Mouse (Mus musculus): Measurements from ENCODE around the gene A1bg. TPM values are rescaled to one million over a fixed set of nuclear protein-coding genes. Genes with fewer than 3 reads are reported as not detected.

Gene A1bg
- polyA plus RNA-seq, 1 experiment = not detected

DNA sequence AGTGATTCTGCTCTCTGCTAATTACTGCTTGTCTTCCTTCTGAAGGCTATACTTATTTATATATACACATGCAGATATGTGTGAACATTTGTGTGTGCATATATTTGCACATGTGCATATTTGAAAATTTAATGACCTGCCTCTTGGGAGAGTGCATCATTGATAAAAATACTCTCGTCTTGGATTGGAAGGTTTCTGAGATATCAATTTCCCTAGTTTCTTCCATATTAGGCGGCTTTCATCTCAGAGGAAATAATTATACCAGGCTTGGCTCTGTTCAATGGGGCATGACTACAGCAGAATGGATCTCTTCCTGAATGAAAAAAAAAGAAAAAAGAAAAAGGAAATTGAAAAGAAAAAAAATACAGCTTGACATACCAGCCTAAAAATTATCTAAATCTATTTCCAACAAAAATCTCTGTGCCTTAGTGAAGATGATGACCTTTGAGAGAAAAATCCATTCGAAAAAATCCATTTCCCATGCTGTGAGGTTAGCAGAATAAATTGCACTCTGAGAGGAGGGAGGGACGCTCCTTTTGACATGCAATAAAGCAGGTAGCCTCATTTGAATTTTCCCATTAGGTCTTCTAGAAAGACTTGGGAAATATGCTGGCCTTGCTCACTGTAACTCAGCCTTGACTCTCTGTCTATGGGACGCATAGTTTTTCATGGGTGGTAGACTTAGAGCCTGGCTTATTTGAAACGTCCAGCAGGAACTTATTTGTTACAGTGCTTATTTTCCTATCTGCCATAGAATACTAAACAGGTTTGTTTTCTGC is 24.4 kb downstream of the A1bg start:
- Histone ChIP-seq H3K9me3 (replicated peaks; ENCODE audit: control insufficient read depth, insufficient read depth, low read length, poor library complexity, severe bottlenecking) (no peaks in the 10 kb centered on the region), H3K27me3 (ENCODE audit: control insufficient read depth, insufficient read depth, low read length, poor library complexity, severe bottlenecking) (no peaks in the 10 kb centered on the region; the same call in 1 of the 2 replicates), H3K4me3 (ENCODE audit: low read depth, low read length) (no peak overlapping the region), H3K4me1 (ENCODE audit: control insufficient read depth, insufficient read depth, low read length) (no peaks in the 10 kb centered on the region), H3K9ac (ENCODE audit: low read depth, poor library complexity, severe bottlenecking) (no peak overlapping the region), H3K27ac (ENCODE audit: insufficient read depth, low read length) (no peak overlapping the region), H3K36me3 (ENCODE audit: control insufficient read depth, insufficient read depth, low read length, poor library complexity, severe bottlenecking) (no peaks in the 10 kb centered on the region)
- no peak for TF ChIP-seq POLR2A (IDR thresholded peaks at IDR 0.05; ENCODE audit: insufficient read depth, low read length)

GRCm38 (mm10) chr15:60896040-60896439 is 26.8 kb downstream of the A1bg start:
- Histone ChIP-seq H3K27ac (ENCODE audit: insufficient read depth, low read length) (no peak overlapping the region), H3K9me3 (replicated peaks; ENCODE audit: control insufficient read depth, insufficient read depth, low read length, poor library complexity, severe bottlenecking) (no peaks in the 10 kb centered on the region), H3K9ac (ENCODE audit: low read depth, poor library complexity, severe bottlenecking) (no peak overlapping the region), H3K4me3 (ENCODE audit: low read depth, low read length) (no peak overlapping the region), H3K36me3 (ENCODE audit: control insufficient read depth, insufficient read depth, low read length, poor library complexity, severe bottlenecking) (no peaks in the 10 kb centered on the region), H3K27me3 (ENCODE audit: control insufficient read depth, insufficient read depth, low read length, poor library complexity, severe bottlenecking) (no peaks in the 10 kb centered on the region; the same call in 1 of the 2 replicates), H3K4me1 (ENCODE audit: control insufficient read depth, insufficient read depth, low read length) (no peaks in the 10 kb centered on the region)
- TF ChIP-seq CTCF (IDR thresholded peaks at IDR 0.05; ENCODE audit: low read depth, low read length) (no peak), POLR2A (IDR thresholded peaks at IDR 0.05; ENCODE audit: insufficient read depth, low read length) (no peak), EP300 (IDR thresholded peaks at IDR 0.05; ENCODE audit: insufficient read depth, low read depth, low read length) (no peak)

DNA sequence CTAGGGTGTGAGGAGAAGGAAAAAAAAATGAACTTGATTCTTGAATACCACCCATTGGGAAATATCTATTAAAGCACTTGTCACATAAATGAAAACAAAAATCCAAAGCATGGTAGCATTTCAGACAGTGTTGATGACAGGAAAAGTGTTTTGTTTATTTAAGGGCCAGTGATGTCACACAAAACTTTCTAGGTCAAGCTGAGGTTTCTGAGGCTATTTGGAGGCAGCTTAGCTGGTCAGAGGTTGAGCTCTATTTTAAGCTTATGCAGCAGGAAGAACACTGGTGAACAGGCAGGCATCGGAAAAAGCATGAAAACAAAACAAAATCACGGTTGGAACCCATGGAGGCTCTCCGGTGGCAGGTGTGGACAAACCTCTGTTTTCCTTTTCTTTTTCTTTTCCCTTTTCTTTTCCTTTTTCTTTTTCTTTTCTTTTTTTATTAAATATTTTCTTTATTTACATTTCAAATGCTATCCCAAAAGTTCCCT is 29.8 kb downstream of the A1bg start:
- H3K27ac ChIP-seq (ENCODE audit: insufficient read depth, low read length) = no peak overlapping the region
- H3K4me1 ChIP-seq (ENCODE audit: control insufficient read depth, insufficient read depth, low read length) = no peaks in the 10 kb centered on the region

DNA sequence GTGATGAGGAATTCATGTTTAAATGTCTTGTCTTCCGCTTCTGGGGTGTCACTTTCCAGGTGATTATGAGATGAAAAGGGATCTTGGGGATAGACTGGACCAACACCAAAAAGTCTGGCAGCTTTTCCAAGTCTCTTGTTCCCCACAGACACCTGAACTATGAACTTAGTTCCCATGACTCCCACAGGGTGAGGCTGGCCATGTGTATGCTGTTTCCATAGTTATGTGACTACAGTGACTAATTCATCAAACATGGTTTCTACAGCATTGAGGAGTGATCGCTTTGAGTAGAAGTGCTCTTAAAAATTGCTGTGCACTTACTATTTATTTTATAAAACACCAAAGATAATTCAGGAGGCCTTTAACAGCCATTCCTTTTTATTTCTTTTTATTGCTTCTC is 34.1 kb downstream of the A1bg start:
- H3K27ac ChIP-seq (ENCODE audit: insufficient read depth, low read length) = no peak overlapping the region
- H3K9me3 ChIP-seq (replicated peaks; ENCODE audit: control insufficient read depth, insufficient read depth, low read length, poor library complexity, severe bottlenecking) = no peaks in the 10 kb centered on the region
- no peak overlapping the region for H3K9ac ChIP-seq (ENCODE audit: low read depth, poor library complexity, severe bottlenecking)
- no peak overlapping the region for H3K4me3 ChIP-seq (ENCODE audit: low read depth, low read length)
- no peaks in the 10 kb centered on the region for H3K27me3 ChIP-seq (ENCODE audit: control insufficient read depth, insufficient read depth, low read length, poor library complexity, severe bottlenecking)
- H3K36me3 ChIP-seq (ENCODE audit: control insufficient read depth, insufficient read depth, low read length, poor library complexity, severe bottlenecking) = no peaks in the 10 kb centered on the region
- TF ChIP-seq CTCF (IDR thresholded peaks at IDR 0.05; ENCODE audit: low read depth, low read length) (no peak), POLR2A (IDR thresholded peaks at IDR 0.05; ENCODE audit: insufficient read depth, low read length) (no peak), EP300 (IDR thresholded peaks at IDR 0.05; ENCODE audit: insufficient read depth, low read depth, low read length) (no peak)
- H3K4me1 ChIP-seq (ENCODE audit: control insufficient read depth, insufficient read depth, low read length) = no peaks in the 10 kb centered on the region

More for the DNA sequence above, 29.8 kb downstream of the A1bg start:
- H3K9me3 ChIP-seq (replicated peaks; ENCODE audit: control insufficient read depth, insufficient read depth, low read length, poor library complexity, severe bottlenecking) = no peaks in the 10 kb centered on the region
- no peaks in the 10 kb centered on the region for H3K36me3 ChIP-seq (ENCODE audit: control insufficient read depth, insufficient read depth, low read length, poor library complexity, severe bottlenecking)
- no peak overlapping the region for H3K4me3 ChIP-seq (ENCODE audit: low read depth, low read length)
- TF ChIP-seq POLR2A (IDR thresholded peaks at IDR 0.05; ENCODE audit: insufficient read depth, low read length) (no peak), EP300 (IDR thresholded peaks at IDR 0.05; ENCODE audit: insufficient read depth, low read depth, low read length) (no peak), CTCF (IDR thresholded peaks at IDR 0.05; ENCODE audit: low read depth, low read length) (no peak)
- H3K9ac ChIP-seq (ENCODE audit: low read depth, poor library complexity, severe bottlenecking) = no peak overlapping the region
- H3K27me3 ChIP-seq (ENCODE audit: control insufficient read depth, insufficient read depth, low read length, poor library complexity, severe bottlenecking) = no peaks in the 10 kb centered on the region; the same call in 1 of the 2 replicates

GRCm38 (mm10) chr15:60875721-60876120 is 47.1 kb downstream of the A1bg start:
- no peak overlapping the region for H3K4me3 ChIP-seq (ENCODE audit: low read depth, low read length)
- no peak for TF ChIP-seq POLR2A (IDR thresholded peaks at IDR 0.05; ENCODE audit: insufficient read depth, low read length)
- TF ChIP-seq EP300 (IDR thresholded peaks at IDR 0.05; ENCODE audit: insufficient read depth, low read depth, low read length) = no peak
- TF ChIP-seq CTCF (IDR thresholded peaks at IDR 0.05; ENCODE audit: low read depth, low read length) = no peak

DNA sequence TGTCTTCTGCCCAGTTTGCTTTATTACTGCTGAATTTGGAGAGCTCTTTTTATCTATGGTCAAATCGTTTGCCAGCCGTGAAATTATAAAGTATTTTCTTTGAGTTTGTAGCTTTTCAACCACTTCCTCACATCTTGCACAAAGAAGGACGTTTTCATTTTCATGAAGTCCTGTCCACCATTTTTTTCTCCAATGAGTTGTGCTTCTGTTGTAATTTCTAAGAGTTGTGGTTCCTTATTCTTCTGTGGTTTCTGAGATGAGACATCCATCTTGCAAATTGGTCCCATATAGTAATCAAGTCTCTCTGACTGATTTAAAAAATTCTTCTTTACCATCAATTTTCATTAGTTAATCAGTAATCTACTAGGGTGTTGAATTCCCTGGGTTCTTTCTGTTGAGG is 60.4 kb downstream of the A1bg start:
- Histone ChIP-seq H3K4me1 (ENCODE audit: control insufficient read depth, insufficient read depth, low read length) (no peaks in the 10 kb centered on the region), H3K4me3 (ENCODE audit: low read depth, low read length) (no peak overlapping the region), H3K27ac (ENCODE audit: insufficient read depth, low read length) (no peak overlapping the region), H3K36me3 (ENCODE audit: control insufficient read depth, insufficient read depth, low read length, poor library complexity, severe bottlenecking) (no peaks in the 10 kb centered on the region), H3K9ac (ENCODE audit: low read depth, poor library complexity, severe bottlenecking) (no peak overlapping the region), H3K9me3 (replicated peaks; ENCODE audit: control insufficient read depth, insufficient read depth, low read length, poor library complexity, severe bottlenecking) (no peaks in the 10 kb centered on the region), H3K27me3 (ENCODE audit: control insufficient read depth, insufficient read depth, low read length, poor library complexity, severe bottlenecking) (no peaks in the 10 kb centered on the region)
- TF ChIP-seq EP300 (IDR thresholded peaks at IDR 0.05; ENCODE audit: insufficient read depth, low read depth, low read length) (no peak), POLR2A (IDR thresholded peaks at IDR 0.05; ENCODE audit: insufficient read depth, low read length) (no peak), CTCF (IDR thresholded peaks at IDR 0.05; ENCODE audit: low read depth, low read length) (no peak)

More at GRCm38 (mm10) chr15:60875721-60876120, 47.1 kb downstream of the A1bg start:
- Histone ChIP-seq H3K9ac (ENCODE audit: low read depth, poor library complexity, severe bottlenecking) (no peak overlapping the region), H3K27ac (ENCODE audit: insufficient read depth, low read length) (no peak overlapping the region), H3K4me1 (ENCODE audit: control insufficient read depth, insufficient read depth, low read length) (no peaks in the 10 kb centered on the region), H3K9me3 (replicated peaks; ENCODE audit: control insufficient read depth, insufficient read depth, low read length, poor library complexity, severe bottlenecking) (no peaks in the 10 kb centered on the region), H3K36me3 (ENCODE audit: control insufficient read depth, insufficient read depth, low read length, poor library complexity, severe bottlenecking) (no peaks in the 10 kb centered on the region), H3K27me3 (ENCODE audit: control insufficient read depth, insufficient read depth, low read length, poor library complexity, severe bottlenecking) (no peaks in the 10 kb centered on the region; the same call in 1 of the 2 replicates)

Data from ES-Bruce4 (cell line).